Mouse (Mus musculus): ENCODE data around the gene Pdgfb. TPM values are rescaled to one million over a fixed set of nuclear protein-coding genes. Genes with fewer than 3 reads are reported as not detected.

Gene Pdgfb
- total and polyA plus RNA-seq, 3 experiments, result 0.23 to 0.72 TPM; not detected in 1

DNA sequence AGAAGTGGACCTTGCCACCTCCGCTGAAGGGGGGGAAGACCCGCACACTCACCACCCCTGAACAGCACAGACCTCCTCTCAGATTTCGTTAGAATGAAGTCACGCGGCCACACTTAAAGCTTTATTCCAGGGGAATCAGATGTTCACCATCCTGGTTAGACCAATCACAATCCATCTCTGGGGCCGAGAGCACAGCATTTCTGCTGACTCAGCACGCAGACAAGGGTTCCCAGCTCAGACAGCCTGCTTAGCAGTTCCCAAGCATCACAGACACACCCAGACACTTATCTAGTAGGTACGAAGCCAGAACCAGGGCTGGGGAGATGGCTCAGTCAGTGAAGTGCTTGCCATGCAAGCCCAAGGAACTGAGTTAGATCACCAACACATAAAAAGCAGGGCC, 28.6 kb downstream of the Pdgfb start:
- TF ChIP-seq TCF12 (IDR thresholded peaks at IDR 0.05; ENCODE audit: low read depth, low read length), result no peak
- TF ChIP-seq USF2 (IDR thresholded peaks at IDR 0.05; ENCODE audit: borderline replicate concordance in 1 of 2, insufficient read depth in 1 of 2, low read depth in 1 of 2, low read length in 2 of 2), result no peak
- TF ChIP-seq MAFK (IDR thresholded peaks at IDR 0.05; ENCODE audit: borderline replicate concordance, low read depth, low read length), result peak; percentile 68; the same call in 1 of the 2 replicates
- no peak for TF ChIP-seq TBP (IDR thresholded peaks at IDR 0.05; ENCODE audit: low read depth, low read length)
- TF ChIP-seq GATA1 (IDR thresholded peaks at IDR 0.05; ENCODE audit: low read depth, low read length), result no peak
- no peak for DNase-seq (ENCODE audit: low read depth, low spot score)
- no peak overlapping the region for H3K27ac ChIP-seq (ENCODE audit: control insufficient read depth, low read depth, low read length)
- no peaks in the 10 kb centered on the region for H3K79me2 ChIP-seq (ENCODE audit: control insufficient read depth, insufficient read depth, low read length, poor library complexity)
- H3K27me3 ChIP-seq (ENCODE audit: control insufficient read depth in 1 of 2, insufficient read depth in 2 of 2, low read length in 2 of 2), result no peaks in the 10 kb centered on the region; a peak in 1 of 4 replicates
- H3K9me3 ChIP-seq (replicated peaks; ENCODE audit: insufficient read depth, low read length), result no peaks in the 10 kb centered on the region
- H3K9ac ChIP-seq (ENCODE audit: control insufficient read depth, low read depth, low read length, poor library complexity, severe bottlenecking), result no peak overlapping the region
- H3K4me3 ChIP-seq (ENCODE audit: control insufficient read depth in 1 of 2, insufficient read depth in 1 of 2, low read depth in 2 of 2, low read length in 2 of 2), result no peak overlapping the region
- no peaks in the 10 kb centered on the region for H3K36me3 ChIP-seq (ENCODE audit: control insufficient read depth in 1 of 2, insufficient read depth in 2 of 2, low read length in 2 of 2)
- H3K4me1 ChIP-seq (ENCODE audit: control insufficient read depth in 1 of 2, insufficient read depth in 2 of 2, low read length in 2 of 2), result no peaks in the 10 kb centered on the region

DNA sequence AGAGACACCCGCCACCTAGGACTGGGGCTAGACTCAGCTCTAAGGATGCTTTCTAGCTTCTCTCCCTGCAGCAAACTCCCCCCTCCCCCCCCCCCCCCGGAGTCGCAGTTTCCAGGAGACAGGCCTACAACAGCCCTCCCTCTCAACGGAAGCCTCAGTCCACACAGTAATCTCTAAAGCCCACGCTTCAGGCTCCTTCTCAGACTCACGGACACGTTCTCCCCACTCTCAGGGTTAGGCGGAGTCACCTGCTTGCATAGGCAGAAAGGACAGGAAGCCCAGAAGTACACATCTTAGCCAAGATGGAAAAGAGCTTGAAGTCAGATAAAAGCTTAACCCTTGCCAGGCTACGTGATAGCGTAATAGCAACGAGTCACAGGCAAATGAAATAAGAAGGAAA, 29.3 kb downstream of the Pdgfb start:
- peak; percentile 9 for DNase-seq (ENCODE audit: low read depth, low spot score)
- Histone ChIP-seq H3K36me3 (ENCODE audit: control insufficient read depth in 1 of 2, insufficient read depth in 2 of 2, low read length in 2 of 2) (no peaks in the 10 kb centered on the region), H3K4me3 (ENCODE audit: control insufficient read depth in 1 of 2, insufficient read depth in 1 of 2, low read depth in 2 of 2, low read length in 2 of 2) (no peak overlapping the region), H3K27ac (ENCODE audit: control insufficient read depth, low read depth, low read length) (no peak overlapping the region), H3K4me1 (ENCODE audit: control insufficient read depth in 1 of 2, insufficient read depth in 2 of 2, low read length in 2 of 2) (no peaks in the 10 kb centered on the region), H3K9ac (ENCODE audit: control insufficient read depth, low read depth, low read length, poor library complexity, severe bottlenecking) (no peak overlapping the region), H3K27me3 (ENCODE audit: control insufficient read depth in 1 of 2, insufficient read depth in 2 of 2, low read length in 2 of 2) (no peaks in the 10 kb centered on the region; a peak in 1 of 4 replicates), H3K9me3 (replicated peaks; ENCODE audit: insufficient read depth, low read length) (no peaks in the 10 kb centered on the region), H3K79me2 (ENCODE audit: control insufficient read depth, insufficient read depth, low read length, poor library complexity) (no peaks in the 10 kb centered on the region)
- no peak for TF ChIP-seq BHLHE40 (IDR thresholded peaks at IDR 0.05; ENCODE audit: borderline replicate concordance, low read depth, low read length)

DNA sequence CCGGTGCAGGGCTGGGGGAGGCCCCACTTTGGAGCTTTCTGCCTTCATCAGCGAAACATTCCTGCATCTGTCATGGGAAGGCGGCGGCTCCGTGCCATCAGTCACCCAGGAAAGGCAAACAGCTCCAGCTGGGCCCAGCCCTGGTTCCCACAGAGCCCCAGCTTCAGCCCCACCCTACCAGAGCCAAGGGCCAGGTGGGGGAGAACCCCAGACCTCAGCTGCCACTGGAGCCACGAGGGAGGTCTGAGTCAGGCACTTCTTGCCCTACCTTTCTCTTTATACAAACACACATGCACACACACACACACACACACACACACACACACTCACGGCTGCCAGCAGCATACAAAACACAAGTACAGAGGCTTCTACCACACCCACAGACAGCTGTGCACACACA, 30.6 kb downstream of the Pdgfb start:
- no peak overlapping the region for H3K4me3 ChIP-seq (ENCODE audit: control insufficient read depth in 1 of 2, insufficient read depth in 1 of 2, low read depth in 2 of 2, low read length in 2 of 2)
- H3K27me3 ChIP-seq (ENCODE audit: control insufficient read depth in 1 of 2, insufficient read depth in 2 of 2, low read length in 2 of 2), result no peaks in the 10 kb centered on the region; a peak in 1 of 4 replicates
- H3K27ac ChIP-seq (ENCODE audit: control insufficient read depth, low read depth, low read length), result no peak overlapping the region
- TF ChIP-seq MAZ (IDR thresholded peaks at IDR 0.05; ENCODE audit: low read depth, low read length) (no peak), MAFK (IDR thresholded peaks at IDR 0.05; ENCODE audit: borderline replicate concordance, low read depth, low read length) (no peak), TBP (IDR thresholded peaks at IDR 0.05; ENCODE audit: low read depth, low read length) (no peak), ZNF384 (IDR thresholded peaks at IDR 0.05; ENCODE audit: low read depth, low read length) (no peak), EP300 (IDR thresholded peaks at IDR 0.05; ENCODE audit: low read depth in 1 of 2, low read length in 2 of 2) (no peak), TAL1 (IDR thresholded peaks at IDR 0.05; ENCODE audit: low read length) (no peak), KAT2A (conservative IDR thresholded peaks at IDR 0.05; ENCODE audit: low read depth, low read length) (no peak), SIN3A (IDR thresholded peaks at IDR 0.05; ENCODE audit: low read length) (no peak), CHD2 (IDR thresholded peaks at IDR 0.05; ENCODE audit: low read length) (no peak), ZMIZ1 (IDR thresholded peaks at IDR 0.05; ENCODE audit: low read depth, low read length) (no peak), HCFC1 (IDR thresholded peaks at IDR 0.05; ENCODE audit: low read depth, low read length) (no peak), TCF12 (IDR thresholded peaks at IDR 0.05; ENCODE audit: low read depth, low read length) (no peak), ZKSCAN1 (IDR thresholded peaks at IDR 0.05; ENCODE audit: low read depth, low read length) (no peak)
- DNase-seq (ENCODE audit: low read depth, low spot score), result no peak
- H3K79me2 ChIP-seq (ENCODE audit: control insufficient read depth, insufficient read depth, low read length, poor library complexity), result no peaks in the 10 kb centered on the region
- H3K36me3 ChIP-seq (ENCODE audit: control insufficient read depth in 1 of 2, insufficient read depth in 2 of 2, low read length in 2 of 2), result no peaks in the 10 kb centered on the region
- no peaks in the 10 kb centered on the region for H3K4me1 ChIP-seq (ENCODE audit: control insufficient read depth in 1 of 2, insufficient read depth in 2 of 2, low read length in 2 of 2)
- no peak overlapping the region for H3K9ac ChIP-seq (ENCODE audit: control insufficient read depth, low read depth, low read length, poor library complexity, severe bottlenecking)
- H3K9me3 ChIP-seq (replicated peaks; ENCODE audit: insufficient read depth, low read length), result no peaks in the 10 kb centered on the region

Measured in MEL (cell line).